Mouse (Mus musculus) lung, embryonic 14.5 days (tissue): Measurements from ENCODE around the gene Fosl1. TPM values are rescaled to one million over a fixed set of nuclear protein-coding genes. Genes with fewer than 3 reads are reported as not detected.
A peak's percentile ranks its signal among the peaks of the same experiment; 100 is the strongest.

Source experiments
- ATAC-seq: fragments of 200-750 bp; cut with Nextera tagmentation; 2 replicates; pipeline ENCODE4 v1.8.0; 2017; ENCODE audit warnings: mild to moderate bottlenecking, moderate TSS enrichment, moderate library complexity; ENCODE audit not compliant: insufficient read depth
- DNase-seq: peaks from one replicate; pipeline ENCODE4 v3.0.0-alpha.2; 2015
- H3K27ac ChIP-seq: fragments of 300-500 bp; sonication (generic); 2 replicates; pipeline ENCODE4 v1.5.1; 2014; ENCODE audit warnings: low read depth, mild to moderate bottlenecking, moderate library complexity
- H3K27me3 ChIP-seq: fragments of 300-500 bp; sonication (generic); 2 replicates; pipeline ENCODE4 v1.6.1; 2014; ENCODE audit warnings: low read length, control low read depth; ENCODE audit not compliant: insufficient read depth
- H3K36me3 ChIP-seq: fragments of 300-500 bp; sonication (generic); 2 replicates; pipeline ENCODE4 v1.6.1; 2014; ENCODE audit warnings: control low read depth; ENCODE audit not compliant: insufficient read depth
- H3K4me1 ChIP-seq: fragments of 300-500 bp; sonication (generic); 2 replicates; pipeline ENCODE4 v1.6.1; 2014; ENCODE audit warnings: antibody characterized with exemption, control low read depth; ENCODE audit not compliant: insufficient read depth
- H3K4me2 ChIP-seq: fragments of 300-500 bp; sonication (generic); 2 replicates; pipeline ENCODE4 v1.6.1; 2014; ENCODE audit warnings: mild to moderate bottlenecking
- H3K4me3 ChIP-seq: fragments of 300-500 bp; sonication (generic); 2 replicates; pipeline ENCODE4 v1.5.1; 2014; ENCODE audit warnings: low read depth, low read length
- H3K9ac ChIP-seq: fragments of 300-500 bp; sonication (generic); 2 replicates; pipeline ENCODE4 v1.6.1; 2014
- H3K9me3 ChIP-seq: fragments of 300-500 bp; sonication (generic); 2 replicates; pipeline ENCODE4 v1.6.1; 2016; ENCODE audit warnings: low read depth, low read length, control low read depth
- CTCF ChIP-seq: IDR thresholded peaks from 2 replicates; pipeline ENCODE4 v1.5.1; 2016; ENCODE audit warnings: antibody characterized with exemption, low read depth
- WGBS: fragments of 180-500 bp; shearing (Covaris S2); extraction: QIAGEN DNeasy Blood & Tissue Kit; methylation state at CpG from one replicate; pipeline ENCODE4 v1.1.7; 2014; 5-methylcytosine and 5-hydroxymethylcytosine counted together
- polyA plus RNA-seq: library from polyadenylated mRNA; unstranded; fragments of >200 nt; fragmentation: Nextera tagmentation; extraction: Ambion mirVana; gene quantifications from 2 replicates; pipeline ENCODE4 v1.2.1, GENCODE M21; 2014

The Fosl1 gene
- polyA plus RNA-seq, 1 experiment from 2014 or later: not detected

DNA sequence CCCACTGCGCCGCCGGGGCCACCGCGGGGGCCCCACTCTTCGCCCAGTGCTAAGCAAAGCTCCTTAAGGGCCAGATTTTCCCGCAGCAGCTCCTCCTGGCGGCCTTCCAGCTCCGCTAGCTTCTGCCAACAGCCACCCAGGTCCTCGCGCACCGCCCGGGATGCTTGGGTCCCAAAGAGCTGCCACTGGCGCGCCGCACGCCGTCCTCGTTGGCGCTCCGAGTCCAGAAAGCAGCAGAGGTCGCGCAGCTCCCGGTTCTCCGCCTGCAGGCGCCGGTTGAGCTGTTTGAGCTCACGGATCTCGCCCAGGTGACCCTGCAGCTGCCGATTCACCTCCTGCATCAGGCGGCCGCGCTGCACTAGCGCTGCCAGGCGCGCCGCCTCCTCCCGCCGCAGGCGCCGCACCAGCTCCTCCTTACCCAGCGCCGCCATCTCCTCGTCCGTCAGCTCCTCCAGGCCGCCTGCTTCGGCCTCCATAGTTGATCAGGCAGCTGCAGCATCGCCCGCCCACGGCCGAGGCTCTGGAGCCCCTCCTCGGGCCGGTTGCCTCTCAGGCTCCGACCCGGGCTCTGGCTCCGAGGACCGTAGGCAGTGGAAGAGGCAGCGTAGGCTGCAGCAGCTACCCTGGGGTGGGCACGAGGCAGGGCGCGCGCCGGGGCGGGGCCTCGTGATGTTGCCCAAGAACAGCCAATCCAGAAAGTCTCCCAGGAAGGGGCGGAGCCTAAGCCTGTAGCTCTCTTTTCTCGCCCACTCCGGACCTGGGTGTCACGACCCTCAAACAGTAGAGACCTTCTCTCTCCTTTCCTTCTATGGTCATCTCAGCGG, 9.8 kb downstream of the Fosl1 start:
- ATAC-seq: peak; percentile 89
- Histone ChIP-seq H3K4me2 (peak overlapping the region; percentile 99), H3K4me3 (peak overlapping the region; percentile 84), H3K4me1 (peaks cover 10% of the 10 kb centered on the region), H3K9me3 (no peaks in the 10 kb centered on the region), H3K27ac (peak overlapping the region; percentile 90), H3K36me3 (peaks cover 14% of the 10 kb centered on the region), H3K9ac (peak overlapping the region; percentile 78), H3K27me3 (no peaks in the 10 kb centered on the region)
- under 1% methylated on average over 70 of the region's 70 CpGs for WGBS
- DNase-seq: peak; percentile 96
- TF ChIP-seq CTCF: no peak; the same call in 1 of the 2 replicates

GRCm38 (mm10) chr19:5457746-5458442, 10.5 kb downstream of the Fosl1 start, which contains the start of gene Ccdc85b:
Gene Ccdc85b, minus strand, starts transcription at chr19:5457894.
- WGBS: 12% methylated on average over 14 of the region's 14 CpGs
- ATAC-seq (no peak), DNase-seq (no peak)
- Histone ChIP-seq H3K36me3 (peaks cover 21% of the 10 kb centered on the region), H3K4me1 (peaks cover 10% of the 10 kb centered on the region), H3K9ac (peak within 1 kb of the TSS; percentile 78), H3K4me2 (peak within 1 kb of the TSS; percentile 99), H3K9me3 (no peaks in the 10 kb centered on the region), H3K4me3 (peak within 1 kb of the TSS; percentile 84), H3K27me3 (no peaks in the 10 kb centered on the region), H3K27ac (peak within 1 kb of the TSS; percentile 90)
- TF ChIP-seq CTCF: no peak

GRCm38 (mm10) chr19:5459019-5459418, 11.7 kb downstream of the Fosl1 start:
- no peak overlapping the region for H3K27ac ChIP-seq
- H3K4me3 ChIP-seq: no peak overlapping the region
- no peak for TF ChIP-seq CTCF
- H3K36me3 ChIP-seq: peaks cover 25% of the 10 kb centered on the region
- H3K4me1 ChIP-seq: peaks cover 10% of the 10 kb centered on the region
- 67% methylated on average over 7 of the region's 7 CpGs for WGBS
- ATAC-seq: no peak
- H3K4me2 ChIP-seq: no peak overlapping the region
- H3K9me3 ChIP-seq: no peaks in the 10 kb centered on the region
- no peaks in the 10 kb centered on the region for H3K27me3 ChIP-seq
- no peak for DNase-seq
- H3K9ac ChIP-seq: no peak overlapping the region

- peaks cover 10% of the 10 kb centered on the region for H3K4me1 ChIP-seq
- 0 out of 2 replicates have a peak overlapping the region, but pooled peaks have one; percentile 10 for H3K27ac ChIP-seq
- ATAC-seq (no peak), DNase-seq (no peak)
- WGBS: 24% methylated on average over 3 of the region's 3 CpGs
- peak overlapping the region; percentile 82 for H3K4me2 ChIP-seq
- H3K9me3 ChIP-seq: no peaks in the 10 kb centered on the region
- peaks cover 30% of the 10 kb centered on the region for H3K36me3 ChIP-seq
- H3K9ac ChIP-seq: peak overlapping the region; percentile 62
- no peaks in the 10 kb centered on the region for H3K27me3 ChIP-seq
- H3K4me3 ChIP-seq: peak overlapping the region; percentile 57
- no peak for TF ChIP-seq CTCF
Observed at GRCm38 (mm10) chr19:5459896-5460295, 12.5 kb downstream of the Fosl1 start.

GRCm38 (mm10) chr19:5460465-5460911, 13.1 kb downstream of the Fosl1 start, which contains the start of gene Fibp:
Gene Fibp, plus strand, starts transcription at chr19:5460615.
- WGBS: 1% methylated on average over 32 of the region's 32 CpGs
- Histone ChIP-seq H3K27ac (peak within 1 kb of the TSS; percentile 42; the same call in 1 of the 2 replicates), H3K9me3 (no peaks in the 10 kb centered on the region)

GRCm38 (mm10) chr19:5461411-5461810, 14.1 kb downstream of the Fosl1 start:
- Histone ChIP-seq H3K4me2 (peak overlapping the region; percentile 82), H3K36me3 (peaks cover 42% of the 10 kb centered on the region), H3K27ac (no peak overlapping the region), H3K9ac (peak overlapping the region; percentile 62; the same call in 1 of the 2 replicates), H3K4me1 (peaks cover 5% of the 10 kb centered on the region), H3K27me3 (no peaks in the 10 kb centered on the region), H3K9me3 (no peaks in the 10 kb centered on the region), H3K4me3 (peak overlapping the region; percentile 57)
- no peak for TF ChIP-seq CTCF
- no peak for ATAC-seq
- DNase-seq: no peak
- WGBS: 82% methylated on average over 6 of the region's 6 CpGs

More at GRCm38 (mm10) chr19:5460465-5460911, 13.1 kb downstream of the Fosl1 start, which contains the start of gene Fibp:
- Histone ChIP-seq H3K36me3 (peaks cover 34% of the 10 kb centered on the region), H3K4me2 (peak within 1 kb of the TSS; percentile 82), H3K4me3 (peak within 1 kb of the TSS; percentile 57), H3K27me3 (no peaks in the 10 kb centered on the region), H3K4me1 (peaks cover 10% of the 10 kb centered on the region), H3K9ac (peak within 1 kb of the TSS; percentile 62)
- DNase-seq (peak; percentile 97), ATAC-seq (peak; percentile 64)
- no peak for TF ChIP-seq CTCF
